Mouse (Mus musculus) megakaryocyte progenitor cell, adult 5-6 weeks (primary cell): ENCODE results near the gene Fkbp2. TPM values are rescaled to one million over a fixed set of nuclear protein-coding genes. Genes with fewer than 3 reads are reported as not detected.

Source experiments
- ATAC-seq: replicated peaks from 2 replicates; pipeline ENCODE4 v1.8.0; 2016; ENCODE audit warnings: mild to moderate bottlenecking, moderate TSS enrichment, inconsistent platforms; ENCODE audit not compliant: poor library complexity
- total RNA-seq, 2 experiments: library from RNA; stranded (forward) in 1 of 2; stranded (reverse) in 1 of 2; fragments of 157-497, 149-512 nt in 1 of 2; fragments of 200-1000 nt in 1 of 2; gene quantifications; 2 replicates each; pipeline versions ENCODE4 v1.2.3 to v1.2.4; 2015 to 2017

The Fkbp2 gene
- total RNA-seq (2015) (123 and 129 TPM in 2 replicates), total RNA-seq (2017) (176 and 181 TPM in 2 replicates)

DNA sequence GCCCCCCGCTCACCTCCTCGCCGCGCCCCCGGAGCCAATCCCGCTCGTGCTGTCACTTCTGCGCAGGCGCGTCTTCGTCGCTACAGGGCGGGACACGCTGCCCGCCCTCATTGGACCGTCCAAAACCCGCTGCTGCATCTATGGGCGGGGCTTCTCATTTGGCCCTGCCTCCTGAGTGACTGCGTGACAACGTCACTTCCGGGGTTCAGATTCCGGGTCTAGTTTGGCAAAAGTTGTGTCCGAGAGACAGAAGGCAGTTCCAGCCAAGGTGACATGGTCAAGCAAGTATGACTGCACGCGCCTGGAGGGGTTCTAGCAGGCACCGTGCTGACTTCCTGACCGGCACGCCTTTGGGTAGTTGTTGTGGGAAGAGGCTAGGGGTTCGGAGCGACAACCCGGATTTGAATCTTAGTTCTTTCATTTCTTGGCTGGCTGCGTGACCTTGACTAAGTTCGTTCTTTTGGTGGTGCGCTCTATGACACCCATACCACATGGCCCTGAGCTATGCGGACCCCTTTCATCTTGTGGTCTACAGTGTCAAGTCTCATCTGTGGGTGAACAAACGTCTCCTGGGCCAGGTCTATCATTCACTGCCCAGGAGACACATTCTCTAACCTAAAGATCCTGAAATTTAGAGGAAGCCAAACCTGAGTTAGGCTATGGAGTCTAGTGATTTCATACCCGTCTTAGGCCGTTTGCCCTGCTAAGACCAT, at the start of gene Fkbp2:
TSS of gene Fkbp2 (minus strand) at position 121 of the 713 bp plus-strand sequence.
- peak; percentile 55 for ATAC-seq

DNA sequence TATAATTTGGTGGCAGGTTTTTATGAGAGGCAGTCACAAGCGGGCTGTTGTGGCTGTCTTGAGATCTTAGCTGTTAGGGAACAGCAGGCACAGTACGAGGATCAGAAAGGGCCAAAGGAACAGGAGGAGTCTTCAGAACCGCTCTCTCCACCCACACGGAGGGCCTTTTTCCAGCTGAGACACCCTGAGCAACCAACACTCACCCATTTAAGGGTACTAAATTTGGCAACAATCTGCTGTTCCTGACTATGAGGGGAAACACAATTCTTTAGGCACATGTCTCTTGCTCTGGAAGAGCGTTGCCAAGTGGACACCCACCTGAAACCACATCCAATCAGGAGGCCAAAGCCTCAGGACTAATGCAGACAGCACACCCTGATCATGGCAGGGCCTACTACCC, 49.2 kb upstream of the Fkbp2 start:
- no peak for ATAC-seq

DNA sequence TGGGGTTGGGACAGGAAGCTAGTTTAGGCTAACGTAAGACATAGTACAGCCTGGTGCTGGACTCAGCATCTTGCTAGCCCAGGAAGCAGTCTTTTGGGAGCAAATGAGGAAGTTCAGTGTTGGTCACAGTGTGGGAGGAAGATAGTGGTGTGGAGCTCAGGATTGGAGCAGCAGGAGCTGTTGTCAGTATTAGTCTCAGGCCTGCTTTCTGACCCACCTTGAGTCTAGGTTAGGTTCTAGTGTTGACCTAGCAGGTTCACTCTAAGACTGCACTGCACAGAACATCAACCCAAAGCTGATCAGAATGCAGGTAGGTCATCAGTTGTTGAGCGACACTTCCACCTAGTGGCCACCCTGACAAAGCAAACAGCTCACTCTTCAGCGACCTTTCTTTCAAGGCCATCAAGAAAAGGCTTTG, 39.9 kb upstream of the Fkbp2 start:
- peak; percentile 51 for ATAC-seq

DNA sequence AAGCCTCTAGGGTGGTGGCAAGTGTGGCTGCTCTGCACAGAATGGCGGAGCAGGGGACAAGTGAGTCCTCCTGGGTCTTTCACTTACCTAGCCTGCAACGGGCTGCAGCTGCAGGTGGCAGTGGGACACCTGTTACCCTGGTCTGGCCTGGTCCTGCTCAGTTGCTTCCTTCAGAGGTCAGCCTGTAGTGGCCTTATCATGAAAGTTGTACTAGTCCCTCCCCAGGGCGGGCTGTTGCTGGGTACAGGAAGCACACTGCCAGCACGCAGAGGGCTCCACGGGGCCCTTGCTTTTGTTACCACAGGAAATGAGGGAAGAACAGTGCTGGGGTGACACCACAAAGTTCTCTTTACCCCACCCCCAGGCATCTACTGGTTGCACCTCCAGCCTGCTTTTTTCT, 38.9 kb upstream of the Fkbp2 start, which contains the start of gene Fermt3:
TSS of gene Fermt3 (minus strand) at position 279 of the 400 bp plus-strand sequence.
- ATAC-seq, result peak; percentile 69

DNA sequence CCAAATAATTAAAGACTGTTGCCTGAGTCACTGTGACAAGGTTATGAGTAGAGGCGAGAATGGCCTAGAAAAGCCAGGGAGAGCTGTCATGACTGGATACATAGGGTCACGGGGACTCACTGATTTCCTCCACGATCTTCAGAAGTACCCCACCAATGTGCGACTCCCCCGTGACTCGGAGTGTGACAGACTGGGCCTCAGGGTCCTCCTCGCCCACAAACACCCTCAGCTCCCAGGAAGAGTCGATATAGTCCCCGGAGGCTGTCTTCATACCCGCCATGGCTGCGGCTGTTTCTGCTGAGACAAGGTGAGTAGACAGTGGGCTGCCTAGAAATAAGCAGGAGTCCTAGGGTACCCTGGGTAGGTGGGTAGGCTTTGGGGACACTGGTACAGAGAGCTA, 38.2 kb upstream of the Fkbp2 start:
- ATAC-seq, result peak; percentile 7; the same call in 1 of the 2 replicates

DNA sequence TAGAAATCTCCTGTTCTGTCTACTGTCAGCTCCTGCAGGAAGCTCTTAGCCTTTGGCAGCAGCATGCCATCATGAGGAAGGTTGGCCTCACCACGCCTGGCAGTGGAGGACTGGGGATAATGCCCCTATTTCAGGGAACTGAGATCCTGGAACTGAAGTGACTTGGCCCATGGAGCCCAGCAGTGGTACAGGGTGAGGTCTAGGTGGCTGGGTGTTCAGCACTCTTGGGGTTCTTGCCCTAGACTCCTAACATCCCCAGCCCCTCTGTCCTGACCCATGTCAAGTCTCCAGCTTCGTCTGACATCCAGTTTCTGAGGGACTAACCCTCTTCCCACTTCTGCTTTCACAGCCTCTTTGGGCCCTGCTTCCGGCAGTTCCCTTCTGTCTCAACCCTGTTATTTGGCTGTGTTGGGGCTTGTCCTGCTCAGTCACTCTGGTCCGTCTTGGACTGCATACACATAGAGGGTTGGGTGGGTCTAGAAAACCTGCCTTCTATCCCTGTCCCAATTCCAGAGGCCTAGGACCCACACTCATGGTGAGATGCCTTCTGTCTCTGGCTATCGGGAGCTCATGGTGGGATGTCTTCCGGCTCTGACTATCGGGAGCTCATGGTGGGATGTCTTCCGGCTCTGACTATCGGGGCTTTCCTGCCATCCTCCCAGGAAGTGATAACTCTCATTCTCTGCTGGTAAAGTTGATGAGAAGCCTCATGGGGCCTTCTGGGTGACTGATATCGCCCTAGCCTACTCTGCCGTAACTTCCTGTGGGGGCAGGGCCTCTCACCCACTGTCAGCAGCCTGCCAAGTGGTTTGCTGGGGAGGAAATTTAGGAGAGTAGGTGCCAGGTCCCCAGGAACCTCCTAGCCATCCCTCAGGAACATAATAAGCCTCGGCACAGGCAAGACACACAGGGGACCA, 37.5 kb upstream of the Fkbp2 start:
- ATAC-seq, result peak; percentile 68

DNA sequence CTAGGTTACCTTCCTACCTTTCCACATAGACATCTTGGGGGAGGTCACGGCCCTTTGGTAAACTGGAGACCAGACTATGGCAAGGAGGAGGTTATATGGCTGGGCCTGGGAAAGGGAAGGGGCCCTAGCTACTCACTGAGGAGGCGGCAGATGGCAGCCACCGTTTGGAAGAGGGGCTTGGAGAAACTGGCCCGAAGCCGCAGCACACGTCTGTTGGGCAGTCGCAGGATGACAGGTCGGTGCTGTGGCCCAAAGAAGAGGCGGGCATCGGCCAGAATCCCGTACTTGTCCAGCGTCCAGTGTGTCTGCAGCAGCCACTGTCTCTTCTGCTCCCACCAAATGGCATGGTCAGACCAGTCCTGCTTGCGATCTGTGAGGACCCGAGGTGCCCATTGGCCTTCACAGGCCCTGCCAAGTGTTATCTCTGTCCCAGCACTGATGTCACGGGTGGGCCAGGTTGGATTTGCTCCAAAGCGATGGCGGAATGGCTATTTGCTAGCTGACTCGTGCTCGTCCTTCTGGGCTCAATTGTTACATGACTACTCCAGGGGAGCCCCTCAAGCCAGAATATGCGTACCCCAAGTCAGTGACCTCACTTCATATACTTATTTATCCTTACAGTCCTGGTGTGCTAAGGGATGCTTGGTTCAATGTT, 34.3 kb upstream of the Fkbp2 start:
- ATAC-seq, result no peak

DNA sequence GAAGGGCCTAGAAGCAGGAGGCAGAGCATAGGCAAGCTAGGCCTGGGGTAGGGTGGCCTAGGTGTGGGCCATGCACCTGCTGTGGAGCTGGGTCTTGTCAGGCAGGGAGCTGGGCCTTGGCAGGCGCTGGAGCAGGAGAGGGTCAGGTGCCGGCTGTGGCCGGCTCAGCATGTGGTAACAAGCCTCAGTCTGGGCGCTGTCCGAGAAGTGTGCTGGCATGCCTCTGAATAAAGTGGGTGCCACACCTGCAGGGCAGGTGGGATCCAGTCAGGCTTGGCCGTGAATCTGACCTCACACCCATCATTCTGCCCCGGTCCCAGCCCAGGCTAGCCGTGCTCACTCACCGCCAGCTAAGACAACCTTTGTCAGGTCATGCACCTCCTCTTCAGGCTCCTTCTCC, 33.7 kb upstream of the Fkbp2 start:
- ATAC-seq, result no peak

DNA sequence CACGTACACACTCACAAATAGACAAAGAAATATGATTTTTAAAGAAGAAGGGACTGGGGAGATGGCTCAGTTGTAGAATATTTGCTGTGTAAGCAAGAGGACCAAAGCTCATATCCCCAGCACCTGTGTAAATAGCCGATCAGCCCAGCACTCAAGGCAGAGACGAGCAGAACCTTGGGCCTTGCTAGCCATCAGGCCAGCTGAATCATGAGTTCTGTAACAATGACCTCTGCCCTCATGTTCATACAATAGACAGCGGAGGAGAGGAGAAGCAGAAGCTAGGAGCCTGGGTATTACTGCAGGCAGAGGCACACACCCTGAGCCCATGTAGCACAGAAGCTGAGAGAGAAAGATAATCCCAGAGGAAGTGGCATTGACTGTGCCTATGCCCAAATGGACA, 32.1 kb upstream of the Fkbp2 start:
- ATAC-seq, result no peak

DNA sequence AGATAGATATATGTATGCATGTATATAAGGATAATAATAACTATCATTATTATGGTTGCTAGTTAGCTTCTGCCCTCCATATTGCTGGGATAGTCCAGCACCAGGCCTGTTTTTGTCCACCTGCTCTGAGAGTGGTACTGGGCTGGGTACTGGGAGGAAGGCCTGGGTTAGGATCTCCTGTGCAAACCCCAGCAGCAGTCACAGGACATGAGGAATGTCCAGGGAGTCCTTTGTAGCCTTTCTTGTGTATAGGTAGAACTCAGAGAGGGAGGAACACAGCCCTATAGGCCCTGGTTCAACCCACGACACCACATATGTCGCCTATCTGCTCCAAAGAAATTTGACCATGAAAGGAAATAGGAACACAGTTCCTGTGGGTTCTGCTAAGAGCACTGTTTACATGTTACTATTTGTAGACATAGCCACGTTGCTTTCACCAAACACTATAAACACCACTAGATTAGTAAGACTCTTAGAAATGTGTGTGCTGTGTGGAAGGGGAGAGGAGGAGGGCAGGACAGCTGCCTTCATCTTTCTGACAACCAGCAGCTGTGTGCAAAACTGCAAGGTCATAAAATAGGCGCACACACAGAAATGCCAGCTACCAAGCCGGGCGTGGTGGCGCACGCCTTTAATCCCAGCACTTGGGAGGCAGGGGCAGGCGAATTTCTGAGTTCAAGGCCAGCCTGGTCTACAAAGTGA, 26.7 kb upstream of the Fkbp2 start:
- no peak for ATAC-seq

DNA sequence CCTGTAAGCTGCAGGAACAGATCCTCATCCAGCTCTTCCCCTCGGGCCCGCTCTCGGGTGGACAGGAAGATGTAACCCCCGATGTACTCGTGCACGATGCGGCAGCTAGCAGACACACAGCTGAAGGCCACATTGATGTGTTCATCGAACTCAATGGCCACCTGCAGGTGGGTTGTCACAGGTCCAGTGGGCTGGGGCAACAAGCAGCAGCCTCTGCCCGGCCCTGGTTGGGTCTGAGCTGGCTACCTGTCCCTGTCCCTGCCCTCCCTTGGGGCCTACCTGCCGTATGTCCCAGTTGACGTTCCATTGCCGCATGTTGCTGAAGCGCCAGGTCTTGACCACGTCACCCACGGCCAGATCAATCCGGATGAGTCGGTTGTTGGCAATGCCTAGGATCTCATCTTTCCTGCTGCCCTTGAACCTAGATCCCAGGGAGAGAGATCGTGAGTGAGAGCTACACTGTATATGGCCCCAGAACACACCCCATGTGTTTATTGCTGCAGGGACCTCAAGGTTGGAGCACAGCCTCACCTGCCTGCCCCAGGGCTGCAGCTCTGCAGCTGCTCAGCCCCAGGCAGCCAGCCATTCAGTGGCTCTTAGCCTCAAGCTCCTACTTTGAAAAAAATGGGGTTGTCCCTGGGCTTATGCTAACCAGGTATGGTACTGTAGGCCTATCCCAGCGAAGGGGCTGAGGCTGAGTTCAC, 19.2 kb upstream of the Fkbp2 start:
- no peak for ATAC-seq

DNA sequence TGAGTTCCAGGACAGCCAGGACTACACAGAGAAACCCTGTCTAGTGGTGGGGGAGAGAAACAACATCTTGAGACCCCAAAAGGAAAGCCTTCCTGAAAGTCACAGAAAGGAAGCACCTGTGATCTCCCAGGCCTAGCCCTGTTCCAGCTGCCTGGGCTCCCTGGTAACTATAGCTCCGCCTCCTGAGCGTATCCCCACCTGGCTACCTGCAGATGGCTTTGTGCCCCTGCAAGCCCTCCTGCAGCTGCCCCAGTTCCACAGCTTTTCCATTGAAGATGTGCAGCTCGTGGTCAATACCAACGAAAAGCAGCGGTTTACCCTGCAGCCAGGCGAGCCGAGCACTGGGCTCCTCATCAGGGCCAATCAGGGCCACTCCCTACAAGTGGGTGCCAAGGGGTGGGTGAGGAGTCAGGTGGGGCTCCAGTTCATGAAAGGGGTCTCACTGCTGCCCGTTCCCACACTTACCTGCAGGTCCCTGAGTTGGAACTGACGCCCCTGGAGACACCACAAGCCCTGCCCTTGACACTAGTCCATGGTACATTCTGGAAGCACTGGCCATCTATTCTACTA, 17.5 kb upstream of the Fkbp2 start:
- no peak for ATAC-seq

DNA sequence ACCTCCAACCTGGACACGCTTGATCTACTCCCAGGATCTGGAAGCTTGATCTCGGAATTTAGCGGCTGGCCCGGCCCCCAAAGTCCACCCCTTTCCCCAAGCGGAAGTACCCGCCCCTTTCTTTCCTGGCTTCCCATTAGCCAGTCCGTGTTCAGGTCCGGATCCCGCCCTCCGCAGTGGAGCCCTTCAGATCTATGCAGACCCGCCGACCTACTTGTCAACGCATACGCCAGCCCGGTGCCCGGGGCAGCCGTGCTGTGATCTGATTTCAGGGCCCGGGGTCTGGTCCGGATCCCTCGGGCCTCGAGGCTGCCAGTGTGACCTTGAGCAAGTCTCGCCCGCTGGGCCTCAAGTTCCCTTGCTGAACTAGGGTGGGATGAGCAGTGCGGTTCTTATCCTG, 15.7 kb upstream of the Fkbp2 start, which contains the start of the genes Nudt22 and Trpt1:
TSS of gene Nudt22 (minus strand) at position 112 of the 400 bp plus-strand sequence.
TSS of gene Trpt1 (plus strand) at position 126 of the 400 bp plus-strand sequence.
- ATAC-seq, result peak; percentile 69

DNA sequence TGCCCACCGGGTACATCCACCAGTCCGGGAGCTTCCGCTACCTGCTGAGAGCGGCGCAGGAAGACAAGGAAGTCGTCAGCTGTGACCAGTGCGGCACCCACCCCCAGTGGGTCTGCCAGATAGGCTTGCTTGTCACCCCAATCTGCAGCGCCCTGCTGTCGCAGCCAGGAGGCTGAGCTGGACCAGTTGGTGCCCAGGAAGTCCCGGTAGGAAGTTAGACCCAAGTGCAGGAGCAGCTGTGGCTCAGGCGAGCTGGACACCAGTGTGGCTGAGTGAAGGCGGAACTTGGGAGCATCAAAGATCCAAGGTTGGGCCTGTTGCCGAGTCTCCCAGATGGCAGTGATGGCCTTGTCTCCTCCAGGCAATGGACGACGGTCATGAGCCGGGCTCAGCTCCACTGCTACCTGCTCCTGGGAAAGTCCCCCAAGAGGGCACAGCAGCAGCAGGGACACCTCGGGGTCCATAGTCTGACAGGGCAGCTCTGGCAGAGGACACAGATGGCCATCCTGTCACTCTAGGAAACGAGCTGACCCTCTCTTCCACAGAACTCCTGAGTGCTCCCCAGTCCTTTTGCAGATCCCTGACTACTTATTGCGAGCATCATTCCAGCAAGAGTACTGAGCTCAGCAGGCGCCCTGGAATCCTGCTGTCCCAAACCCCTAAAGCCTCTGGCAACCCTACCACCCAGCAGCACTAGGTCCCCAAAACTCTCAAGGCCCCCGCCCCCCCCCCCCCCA, 15.1 kb upstream of the Fkbp2 start:
- no peak for ATAC-seq

DNA sequence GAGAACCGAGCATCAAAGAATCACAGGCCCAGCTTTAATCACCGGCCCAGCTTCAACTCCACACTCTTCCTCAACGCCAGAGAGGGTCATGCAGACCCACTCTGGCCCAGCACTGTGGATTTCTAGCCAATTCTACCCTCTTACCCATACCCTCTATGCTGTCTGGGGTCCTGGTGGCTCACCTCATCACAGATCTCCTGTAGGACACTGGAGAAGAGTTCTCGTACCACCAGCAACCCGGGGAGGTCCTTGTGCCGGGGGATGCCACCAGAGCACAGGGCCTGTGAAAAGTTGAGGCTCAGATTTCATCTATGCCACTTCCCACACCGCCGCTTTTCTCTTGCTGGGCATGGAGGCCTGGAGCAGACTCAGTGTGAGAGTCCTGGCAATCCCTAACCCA, 14.2 kb upstream of the Fkbp2 start:
- no peak for ATAC-seq

DNA sequence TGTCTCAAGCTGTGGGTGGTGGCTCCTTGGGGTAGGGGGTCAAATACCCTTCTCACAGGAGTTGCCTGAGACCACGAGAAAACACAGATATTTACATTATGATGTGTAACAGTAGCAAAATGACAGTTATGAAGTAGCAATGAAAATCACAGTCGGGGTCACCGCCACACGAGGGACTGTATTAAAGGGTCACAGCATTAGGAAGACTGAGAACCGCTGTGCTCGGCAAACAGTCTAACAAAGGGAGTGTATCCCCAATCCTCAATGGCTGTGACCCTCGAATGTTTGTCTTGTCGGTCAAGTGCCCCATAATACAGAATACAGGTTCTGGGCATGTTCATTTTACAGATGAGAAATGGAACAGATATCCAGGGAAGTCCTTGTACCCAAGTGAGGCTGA, 13.7 kb upstream of the Fkbp2 start:
- ATAC-seq, result no peak

DNA sequence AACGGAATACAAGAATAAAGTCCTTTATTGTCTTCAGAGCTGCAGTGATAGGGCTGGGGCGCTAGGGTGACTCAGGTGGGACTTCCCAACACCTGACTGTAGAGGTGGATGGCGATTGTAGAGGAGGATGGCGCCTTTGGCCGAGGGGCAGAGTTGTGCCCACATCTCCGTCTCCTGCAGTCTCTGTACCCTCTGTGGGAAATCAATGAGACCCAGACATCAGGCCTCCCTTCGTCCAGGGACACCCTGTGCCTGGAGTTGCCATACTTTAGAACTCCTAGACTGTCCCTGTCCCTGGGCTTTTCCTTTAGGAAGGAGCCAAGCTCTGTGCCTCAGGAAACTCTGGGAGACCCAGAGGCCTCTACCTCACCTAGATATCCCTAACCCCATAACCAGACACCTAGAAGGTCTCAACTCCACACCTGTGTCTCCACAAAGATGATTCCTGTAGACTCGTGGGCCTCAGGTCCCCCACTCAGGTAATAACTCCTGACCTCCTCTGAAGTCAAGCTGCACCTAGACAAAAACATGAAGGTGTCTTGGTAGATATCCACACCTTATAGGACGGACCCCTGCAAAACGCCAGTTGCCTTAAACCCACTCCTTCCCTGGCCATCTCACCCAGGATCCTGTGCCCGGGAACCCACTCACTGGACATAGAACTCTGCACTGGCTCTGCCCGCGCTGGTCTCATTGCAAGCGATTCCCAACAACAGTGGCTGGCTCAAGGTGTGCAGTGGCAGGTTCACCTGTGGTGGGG, 12.9 kb upstream of the Fkbp2 start:
- ATAC-seq, result no peak
